Mouse (Mus musculus): ENCODE measurements around the gene Cbln1. TPM values are rescaled to one million over a fixed set of nuclear protein-coding genes. Genes with fewer than 3 reads are reported as not detected.

Cbln1 gene
- 1.5 and 1.7 TPM in 2 replicates for polyA plus RNA-seq (2016; fragmentation: Nextera tagmentation; extraction: Ambion mirVana)

DNA sequence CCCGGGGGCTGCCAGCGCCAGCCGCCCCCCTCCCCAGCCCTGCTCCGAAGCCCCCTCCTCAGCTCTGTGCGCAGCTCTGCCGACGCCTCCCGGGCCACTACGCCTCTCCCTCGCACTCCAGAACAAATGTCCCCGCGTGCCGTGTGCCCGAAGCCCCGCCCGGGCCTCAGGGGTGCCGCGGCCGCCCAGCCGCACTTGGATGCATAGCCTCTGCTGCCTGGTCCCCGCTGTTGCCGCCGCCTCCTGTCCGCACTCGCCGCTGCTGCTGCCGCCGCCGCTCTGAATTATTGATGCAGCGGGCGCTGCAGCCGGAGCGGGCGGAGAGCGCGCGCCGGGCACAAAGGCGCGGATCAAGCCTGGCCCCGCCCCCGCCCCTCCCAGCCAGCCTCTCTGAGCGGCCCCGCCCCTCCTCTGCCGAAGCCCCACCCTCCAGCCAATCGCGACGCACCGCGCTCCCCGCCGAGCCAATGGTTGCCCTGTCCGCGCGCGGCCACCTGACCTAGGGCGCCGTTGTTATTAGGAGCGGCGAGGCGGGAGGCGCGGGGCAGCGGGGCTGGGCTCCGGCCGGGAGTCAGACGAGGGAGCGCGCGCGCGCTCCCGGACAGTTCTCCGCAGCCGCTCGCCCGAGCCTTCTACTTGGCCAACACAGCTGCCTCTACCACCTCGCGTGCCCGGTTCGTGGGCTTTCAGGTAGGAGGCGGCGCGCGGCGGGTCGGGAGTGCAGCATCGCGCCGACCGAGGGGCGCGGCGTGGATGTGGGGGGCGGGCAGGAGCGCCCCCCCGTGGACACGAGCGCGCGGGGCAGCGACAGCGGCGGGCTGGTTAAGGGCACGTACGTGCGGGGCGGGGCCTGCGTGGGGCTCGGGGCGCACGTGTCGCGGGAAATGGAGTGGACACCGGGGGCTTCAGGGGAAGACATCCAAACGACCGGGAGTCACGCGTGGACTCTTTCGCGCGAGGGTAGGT, at the start of gene Cbln1:
Gene Cbln1 (minus strand): TSS at position 339 of the 966 bp plus-strand sequence.
- Histone ChIP-seq H3K9me3 (no peaks in the 10 kb centered on the region), H3K27me3 (peaks cover 83% of the 10 kb centered on the region), H3K9ac (peak within 1 kb of the TSS; percentile 58), H3K27ac (no peak within 1 kb of the TSS), H3K4me3 (peak within 1 kb of the TSS; percentile 45), H3K4me2 (replicated peaks) (peak within 1 kb of the TSS; percentile 95), H3K4me1 (peaks cover 37% of the 10 kb centered on the region), H3K36me3 (no peaks in the 10 kb centered on the region)
- peak; percentile 96 for ATAC-seq (ENCODE audit: insufficient number of reproducible peaks, insufficient read depth, low FRiP score, low TSS enrichment)
- 1% methylated on average over 120 of the region's 122 CpGs for WGBS

GRCm38 (mm10) chr8:87517132-87517531, 44.7 kb upstream of the Cbln1 start:
- Histone ChIP-seq H3K4me2 (replicated peaks) (no peak overlapping the region), H3K9ac (no peak overlapping the region), H3K9me3 (no peaks in the 10 kb centered on the region), H3K4me3 (no peak overlapping the region), H3K27me3 (no peaks in the 10 kb centered on the region), H3K27ac (no peak overlapping the region), H3K4me1 (no peaks in the 10 kb centered on the region), H3K36me3 (no peaks in the 10 kb centered on the region)
- ATAC-seq (ENCODE audit: insufficient number of reproducible peaks, insufficient read depth, low FRiP score, low TSS enrichment): no peak
- WGBS: 94% methylated on average over 3 of the region's 3 CpGs

DNA sequence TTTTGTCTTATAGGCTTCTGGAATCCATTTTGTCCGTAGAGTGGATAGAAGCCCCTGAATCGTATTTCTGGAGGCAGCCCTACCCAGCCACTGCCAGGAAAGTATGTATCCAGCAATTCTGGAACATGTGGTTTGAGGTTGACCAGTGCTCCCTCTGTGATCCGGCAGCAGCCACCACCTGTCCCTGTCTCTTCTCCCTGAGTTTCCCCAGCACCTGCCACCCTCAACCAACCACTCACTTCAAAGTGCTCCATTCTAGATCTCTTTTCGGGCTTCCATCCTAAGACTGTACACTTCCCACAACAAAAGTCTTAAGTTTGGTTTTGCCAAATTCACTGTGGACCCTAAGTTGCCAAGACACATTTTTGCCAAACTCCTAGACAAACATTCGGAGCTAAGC, 41.4 kb upstream of the Cbln1 start:
- Histone ChIP-seq H3K4me1 (no peaks in the 10 kb centered on the region), H3K9me3 (no peaks in the 10 kb centered on the region), H3K9ac (no peak overlapping the region), H3K4me2 (replicated peaks) (no peak overlapping the region), H3K36me3 (no peaks in the 10 kb centered on the region), H3K27ac (no peak overlapping the region), H3K4me3 (no peak overlapping the region), H3K27me3 (no peaks in the 10 kb centered on the region)
- no peak for ATAC-seq (ENCODE audit: insufficient number of reproducible peaks, insufficient read depth, low FRiP score, low TSS enrichment)
- 75% methylated on average over 5 of the region's 5 CpGs for WGBS

- Histone ChIP-seq H3K9ac (no peak overlapping the region), H3K4me1 (no peaks in the 10 kb centered on the region), H3K9me3 (no peaks in the 10 kb centered on the region), H3K27me3 (no peaks in the 10 kb centered on the region), H3K36me3 (no peaks in the 10 kb centered on the region), H3K27ac (no peak overlapping the region), H3K4me3 (no peak overlapping the region), H3K4me2 (replicated peaks) (no peak overlapping the region)
- WGBS: 91% methylated on average over 3 of the region's 3 CpGs
- no peak for ATAC-seq (ENCODE audit: insufficient number of reproducible peaks, insufficient read depth, low FRiP score, low TSS enrichment)
These were observed 40.9 kb upstream of the Cbln1 start for GRCm38 (mm10) chr8:87513350-87513749.

DNA sequence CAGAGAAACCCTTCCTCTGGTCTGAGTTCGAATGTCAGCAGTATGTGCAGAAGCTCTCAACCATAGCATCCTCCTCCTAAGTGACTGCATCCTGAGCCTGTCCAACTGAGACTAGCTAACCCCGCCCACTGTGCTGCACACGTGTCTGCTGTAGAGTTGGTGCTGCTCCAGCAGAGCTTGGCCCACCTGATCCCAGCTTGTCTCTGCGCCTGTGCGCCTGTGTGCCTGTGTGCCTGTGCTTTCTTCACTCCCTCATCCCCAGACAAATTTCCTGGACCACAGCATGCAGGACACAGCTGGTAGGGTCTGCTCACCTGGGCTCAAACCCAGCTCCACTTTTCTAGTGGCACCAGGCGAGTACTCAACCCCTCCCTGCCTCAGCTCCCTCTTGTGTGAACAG, 40.2 kb upstream of the Cbln1 start:
- no peak for ATAC-seq (ENCODE audit: insufficient number of reproducible peaks, insufficient read depth, low FRiP score, low TSS enrichment)
- Histone ChIP-seq H3K4me2 (replicated peaks) (no peak overlapping the region), H3K27me3 (no peaks in the 10 kb centered on the region), H3K27ac (no peak overlapping the region), H3K4me1 (no peaks in the 10 kb centered on the region), H3K4me3 (no peak overlapping the region), H3K9me3 (no peaks in the 10 kb centered on the region), H3K36me3 (no peaks in the 10 kb centered on the region), H3K9ac (no peak overlapping the region)
- WGBS: 90% methylated on average over 6 of the region's 6 CpGs

DNA sequence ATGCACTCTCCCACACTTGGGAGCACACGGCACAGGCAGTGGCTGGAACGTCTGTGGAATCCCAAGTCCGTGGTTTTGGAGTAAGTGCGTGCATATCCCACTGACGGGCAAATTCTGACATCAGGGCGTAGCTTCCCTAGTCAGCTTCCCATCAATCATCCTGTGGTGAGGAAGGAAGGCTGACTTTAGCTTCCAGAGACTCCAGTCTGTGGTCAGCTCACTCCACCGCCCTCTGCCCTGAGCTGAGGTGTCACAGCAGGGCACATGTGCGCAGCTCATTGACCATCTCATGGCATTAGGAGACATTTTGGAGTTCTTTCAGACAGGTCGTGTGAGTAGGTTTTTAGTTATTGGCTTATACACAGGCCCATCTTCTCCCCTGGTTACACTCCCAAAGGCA, 34.6 kb upstream of the Cbln1 start:
- no peaks in the 10 kb centered on the region; the same call in 1 of the 2 replicates for H3K27me3 ChIP-seq
- no peak for ATAC-seq (ENCODE audit: insufficient number of reproducible peaks, insufficient read depth, low FRiP score, low TSS enrichment)
- 57% methylated on average over 9 of the region's 9 CpGs for WGBS

GRCm38 (mm10) chr8:87504441-87504840, 32.0 kb upstream of the Cbln1 start:
- H3K9me3 ChIP-seq: no peaks in the 10 kb centered on the region
- ATAC-seq (ENCODE audit: insufficient number of reproducible peaks, insufficient read depth, low FRiP score, low TSS enrichment): no peak
- no peak overlapping the region for H3K9ac ChIP-seq
- WGBS: 62% methylated on average over 5 of the region's 5 CpGs
- H3K27me3 ChIP-seq: no peaks in the 10 kb centered on the region; the same call in 1 of the 2 replicates
- no peak overlapping the region for H3K4me2 ChIP-seq (replicated peaks)
- H3K36me3 ChIP-seq: no peaks in the 10 kb centered on the region
- H3K4me1 ChIP-seq: no peaks in the 10 kb centered on the region
- no peak overlapping the region for H3K27ac ChIP-seq
- H3K4me3 ChIP-seq: no peak overlapping the region

More for the DNA sequence above, 34.6 kb upstream of the Cbln1 start:
- Histone ChIP-seq H3K4me3 (no peak overlapping the region), H3K4me2 (replicated peaks) (no peak overlapping the region), H3K9me3 (no peaks in the 10 kb centered on the region), H3K9ac (no peak overlapping the region), H3K4me1 (no peaks in the 10 kb centered on the region), H3K36me3 (no peaks in the 10 kb centered on the region), H3K27ac (no peak overlapping the region)

DNA sequence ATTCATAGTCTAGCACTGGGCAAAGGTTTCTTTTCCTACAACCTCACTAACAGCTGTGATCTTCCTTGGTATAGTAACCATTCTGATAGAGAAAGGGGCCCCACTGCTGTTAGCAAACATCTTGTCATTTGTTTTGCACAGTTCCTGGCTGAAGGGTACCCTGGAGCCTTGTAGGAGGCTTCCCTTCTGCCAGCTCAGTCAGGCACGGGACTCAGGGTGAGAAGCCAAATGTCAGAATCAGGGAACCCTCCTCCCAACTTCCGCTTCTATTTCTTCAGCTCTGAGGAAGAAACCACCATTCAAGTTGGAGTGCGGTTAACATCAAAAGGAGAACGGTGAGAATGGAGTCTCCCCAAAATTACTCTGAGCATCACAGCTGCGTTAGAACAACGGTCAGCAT, 30.3 kb upstream of the Cbln1 start:
- Histone ChIP-seq H3K4me3 (no peak overlapping the region), H3K4me1 (no peaks in the 10 kb centered on the region), H3K9ac (no peak overlapping the region), H3K27me3 (no peaks in the 10 kb centered on the region; the same call in 1 of the 2 replicates), H3K4me2 (replicated peaks) (no peak overlapping the region), H3K36me3 (no peaks in the 10 kb centered on the region), H3K27ac (no peak overlapping the region), H3K9me3 (no peaks in the 10 kb centered on the region)
- ATAC-seq (ENCODE audit: insufficient number of reproducible peaks, insufficient read depth, low FRiP score, low TSS enrichment): no peak
- WGBS: 78% methylated on average over 6 of the region's 6 CpGs

DNA sequence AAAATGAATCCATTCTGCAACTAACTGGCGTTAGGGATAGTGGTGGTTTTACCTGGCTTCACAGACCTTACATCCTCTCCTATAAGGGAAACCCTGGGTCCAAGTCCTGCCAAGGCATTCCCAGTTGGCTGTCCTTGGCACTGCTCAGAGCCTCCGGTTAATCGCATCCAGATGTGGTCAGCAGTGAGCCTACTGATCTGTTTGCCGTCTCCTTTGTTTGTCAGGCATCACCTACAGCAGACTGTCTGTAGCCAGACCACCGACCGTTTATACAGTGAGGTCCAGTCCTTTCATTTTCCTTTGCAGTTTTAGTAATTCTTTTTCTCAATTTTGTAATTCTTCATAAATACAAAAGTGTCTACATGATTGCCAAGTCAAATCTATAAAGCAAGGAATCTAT, 25.2 kb upstream of the Cbln1 start:
- no peak overlapping the region for H3K27ac ChIP-seq
- no peak for ATAC-seq (ENCODE audit: insufficient number of reproducible peaks, insufficient read depth, low FRiP score, low TSS enrichment)
- no peaks in the 10 kb centered on the region for H3K9me3 ChIP-seq
- no peaks in the 10 kb centered on the region for H3K36me3 ChIP-seq
- H3K4me2 ChIP-seq (replicated peaks): no peak overlapping the region
- no peaks in the 10 kb centered on the region for H3K27me3 ChIP-seq
- no peak overlapping the region for H3K9ac ChIP-seq
- no peak overlapping the region for H3K4me3 ChIP-seq
- no peaks in the 10 kb centered on the region for H3K4me1 ChIP-seq
- WGBS: 44% methylated on average over 6 of the region's 6 CpGs

- no peak for ATAC-seq (ENCODE audit: insufficient number of reproducible peaks, insufficient read depth, low FRiP score, low TSS enrichment)
- H3K9me3 ChIP-seq: no peaks in the 10 kb centered on the region
- H3K27me3 ChIP-seq: no peaks in the 10 kb centered on the region
- H3K36me3 ChIP-seq: no peaks in the 10 kb centered on the region
- no peak overlapping the region for H3K4me3 ChIP-seq
- no peak overlapping the region for H3K9ac ChIP-seq
- WGBS: 88% methylated on average over 7 of the region's 7 CpGs
- H3K4me2 ChIP-seq (replicated peaks): no peak overlapping the region
- no peaks in the 10 kb centered on the region for H3K4me1 ChIP-seq
- H3K27ac ChIP-seq: no peak overlapping the region
These were observed 24.1 kb upstream of the Cbln1 start for GRCm38 (mm10) chr8:87496511-87496910.

DNA sequence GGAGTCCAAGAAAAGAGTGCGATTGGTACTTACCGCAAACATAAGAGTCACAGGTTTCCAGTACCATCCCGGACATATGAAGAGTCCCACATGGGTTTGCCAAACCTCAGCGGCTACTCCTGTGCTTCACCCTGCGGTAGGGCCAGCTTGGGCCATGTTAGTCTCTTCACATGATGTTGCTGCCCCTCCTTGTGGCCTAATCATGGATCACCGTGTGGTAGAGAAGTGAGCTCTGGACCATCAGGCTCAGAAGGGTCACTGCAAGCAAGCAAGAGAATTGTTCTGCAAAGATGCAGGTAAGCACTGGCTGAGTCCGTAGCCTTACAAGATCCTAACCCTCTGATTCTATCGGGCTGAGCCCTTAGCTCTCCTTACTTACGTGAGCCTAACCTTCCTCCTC, 22.5 kb upstream of the Cbln1 start:
- WGBS: 74% methylated on average over 9 of the region's 9 CpGs
- H3K9me3 ChIP-seq: no peaks in the 10 kb centered on the region
- H3K9ac ChIP-seq: no peak overlapping the region
- no peak overlapping the region for H3K27ac ChIP-seq
- H3K4me2 ChIP-seq (replicated peaks): no peak overlapping the region
- no peak overlapping the region for H3K4me3 ChIP-seq
- no peaks in the 10 kb centered on the region for H3K27me3 ChIP-seq
- no peaks in the 10 kb centered on the region for H3K4me1 ChIP-seq
- ATAC-seq (ENCODE audit: insufficient number of reproducible peaks, insufficient read depth, low FRiP score, low TSS enrichment): no peak
- no peaks in the 10 kb centered on the region for H3K36me3 ChIP-seq

- 76% methylated on average over 5 of the region's 5 CpGs for WGBS
- no peak overlapping the region for H3K27ac ChIP-seq
- no peaks in the 10 kb centered on the region for H3K36me3 ChIP-seq
- no peak overlapping the region for H3K9ac ChIP-seq
- no peak overlapping the region for H3K4me2 ChIP-seq (replicated peaks)
- H3K9me3 ChIP-seq: no peaks in the 10 kb centered on the region
- H3K4me3 ChIP-seq: no peak overlapping the region
- H3K4me1 ChIP-seq: no peaks in the 10 kb centered on the region
- no peak for ATAC-seq (ENCODE audit: insufficient number of reproducible peaks, insufficient read depth, low FRiP score, low TSS enrichment)
- no peaks in the 10 kb centered on the region for H3K27me3 ChIP-seq
These were observed 17.5 kb upstream of the Cbln1 start for GRCm38 (mm10) chr8:87489841-87490415.

Measured in embryonic facial prominence, embryonic 12.5 days (tissue).